Mouse (Mus musculus): ENCODE results near the gene Panx3.
A peak's percentile ranks its signal among the peaks of the same experiment; 100 is the strongest.

The Panx3 gene

DNA sequence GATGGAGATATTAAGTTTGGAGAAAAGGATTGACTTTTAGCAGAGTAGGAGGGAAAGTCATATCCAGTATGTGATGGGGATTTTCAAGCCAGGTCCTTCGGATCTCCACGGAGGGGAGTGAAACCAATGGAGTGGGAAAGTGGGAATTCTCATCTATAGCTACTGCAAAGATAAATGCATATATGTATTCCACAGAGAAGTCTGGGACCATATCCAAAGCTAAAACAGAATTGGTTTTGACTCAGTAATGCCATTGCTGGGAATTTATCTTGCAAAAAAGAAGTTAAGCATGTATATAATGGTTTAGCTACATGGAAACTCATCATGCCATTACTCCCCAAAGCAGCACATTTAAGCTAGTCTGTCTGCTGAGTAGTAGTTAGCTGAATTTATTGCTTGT, 36.7 kb downstream of the Panx3 start:
- DNase-seq (ENCODE audit: low spot score): no peak

DNA sequence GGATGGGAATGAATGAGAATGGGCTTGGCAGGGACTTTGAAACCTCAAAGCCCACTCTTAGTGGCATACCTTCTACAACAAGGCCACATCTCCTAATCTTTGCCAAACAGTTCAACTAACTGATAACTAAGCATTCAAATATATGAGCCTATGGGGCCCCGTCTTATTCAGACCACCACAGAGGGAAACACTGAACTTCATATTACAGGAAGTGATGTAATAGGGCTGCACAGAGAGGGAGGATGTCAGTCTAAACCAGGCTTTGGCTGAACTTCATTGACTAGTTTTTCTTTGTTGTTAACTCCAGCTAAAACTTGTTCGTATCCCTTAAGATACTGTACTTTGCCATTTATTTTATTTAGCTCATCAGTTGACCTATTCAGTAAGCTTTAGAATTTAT, 39.1 kb downstream of the Panx3 start:
- no peak for DNase-seq (ENCODE audit: low spot score)

DNA sequence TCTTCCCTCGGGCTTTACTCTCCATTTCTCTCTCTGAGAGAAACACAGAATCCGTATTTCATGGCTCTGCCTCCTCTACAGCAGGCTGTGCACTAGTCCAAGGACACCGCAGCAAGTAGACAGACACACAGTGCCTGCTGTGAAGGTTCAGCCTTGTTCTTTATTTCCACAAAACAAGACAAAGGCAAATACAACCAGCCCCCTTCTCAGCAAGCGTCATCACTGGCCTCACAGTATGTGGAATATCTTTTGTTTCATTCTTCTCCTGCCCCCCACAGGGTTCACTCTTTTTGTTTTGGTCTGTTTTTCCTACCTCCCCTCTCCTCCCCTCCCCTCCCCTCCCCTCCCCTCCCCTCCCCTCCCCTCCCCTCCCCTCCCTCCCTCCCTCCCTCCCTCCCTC, 40.5 kb downstream of the Panx3 start:
- DNase-seq (ENCODE audit: low spot score): no peak

DNA sequence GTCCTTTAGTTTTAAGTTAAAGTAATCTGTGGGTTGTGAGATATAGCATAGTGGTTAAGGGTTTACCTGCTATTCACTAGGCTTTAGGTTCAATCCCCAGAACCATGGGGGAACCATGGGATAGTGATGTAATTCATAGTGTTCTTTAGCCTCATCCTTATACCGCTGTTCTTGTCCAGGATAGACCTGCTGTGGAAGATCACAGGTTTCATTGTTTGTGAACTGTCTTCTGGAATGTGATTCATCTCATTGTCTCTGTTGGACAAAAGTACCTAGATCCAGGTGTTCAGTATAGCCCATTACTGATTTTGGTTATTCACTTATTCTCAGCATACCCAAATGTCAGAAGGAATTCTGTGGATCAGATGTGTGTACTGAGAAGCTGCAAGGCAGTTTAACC, 41.8 kb downstream of the Panx3 start:
- no peak for DNase-seq (ENCODE audit: low spot score)

DNA sequence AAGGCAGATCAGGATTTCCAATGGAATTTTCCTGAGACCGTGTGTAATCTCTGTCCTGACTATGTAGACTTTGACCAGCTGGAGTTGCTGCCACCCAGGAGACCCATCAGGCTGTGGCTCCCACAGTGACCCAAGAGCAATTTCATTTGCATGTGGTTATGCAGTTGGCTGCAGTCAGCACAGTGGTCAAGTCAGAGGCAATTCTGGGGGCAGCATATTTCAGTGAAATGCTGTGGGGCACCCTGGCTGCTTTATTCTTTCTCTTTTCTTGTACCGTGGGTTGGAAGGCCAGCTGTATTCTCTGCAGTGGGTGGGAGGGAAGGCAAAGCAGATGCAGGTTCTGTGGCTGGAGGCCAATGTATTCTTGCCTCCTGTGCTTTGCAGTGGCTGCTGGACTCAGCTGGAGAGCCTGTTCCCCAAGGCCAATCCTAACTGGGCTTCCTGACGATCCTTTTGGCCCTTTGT, 42.9 kb downstream of the Panx3 start:
- DNase-seq (ENCODE audit: low spot score): no peak

DNA sequence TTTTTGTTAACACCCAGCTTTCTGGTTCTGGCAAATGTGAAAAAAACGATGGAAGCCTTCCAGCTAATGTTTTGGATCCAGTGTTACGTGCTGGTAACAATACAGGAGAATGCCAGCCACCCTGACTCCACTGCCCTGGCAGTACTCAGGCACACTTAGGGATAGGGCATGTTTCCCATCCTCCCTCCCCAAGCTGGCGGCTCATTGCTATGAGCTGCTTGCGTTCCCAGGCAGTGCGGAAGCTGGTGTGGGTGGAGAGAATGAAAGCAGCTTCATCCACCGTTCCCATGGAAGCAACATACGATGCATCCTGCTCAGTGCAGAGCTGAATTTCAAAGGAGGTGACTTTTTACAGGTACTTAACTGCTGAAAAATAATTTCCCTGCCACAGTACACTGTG, 43.4 kb downstream of the Panx3 start:
- DNase-seq (ENCODE audit: low spot score): no peak

DNA sequence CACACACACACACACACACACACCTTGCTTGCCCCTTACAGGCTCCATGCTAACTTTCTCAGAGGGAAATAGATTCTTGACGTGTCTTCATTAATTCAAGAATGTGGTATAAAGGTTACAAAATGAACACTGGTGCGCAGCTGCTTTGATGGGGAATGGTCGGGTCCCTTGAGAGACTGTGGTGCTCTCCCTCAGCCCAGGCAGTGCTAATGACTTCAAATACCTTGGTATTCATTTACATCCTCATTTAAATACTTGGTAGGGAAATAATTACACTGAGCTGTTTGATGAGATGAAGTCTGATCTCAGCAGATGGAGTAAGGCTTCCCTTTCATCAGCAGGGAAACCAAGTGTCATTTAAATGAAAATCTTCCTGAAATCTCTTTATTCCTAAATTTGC, 43.9 kb downstream of the Panx3 start:
- no peak for DNase-seq (ENCODE audit: low spot score)

DNA sequence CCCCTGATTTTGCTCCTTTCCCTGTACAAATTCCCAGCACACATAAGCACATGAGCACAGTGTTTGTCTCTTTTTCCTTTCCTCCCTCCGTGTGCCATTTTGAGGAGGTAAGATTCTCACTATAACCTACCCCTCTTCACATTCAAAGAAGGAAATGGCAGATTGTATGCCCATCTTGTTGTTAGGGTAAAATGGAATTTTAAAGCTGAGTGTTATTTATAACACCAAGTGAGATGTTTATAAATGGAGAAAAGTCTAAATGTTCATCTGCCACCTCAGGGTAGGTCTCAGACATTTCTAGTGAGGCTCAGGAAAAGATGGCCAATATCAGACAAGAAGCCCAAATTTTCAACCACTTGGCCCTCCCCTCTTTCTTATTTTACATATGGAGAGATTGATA, 44.5 kb downstream of the Panx3 start:
- no peak for DNase-seq (ENCODE audit: low spot score)

DNA sequence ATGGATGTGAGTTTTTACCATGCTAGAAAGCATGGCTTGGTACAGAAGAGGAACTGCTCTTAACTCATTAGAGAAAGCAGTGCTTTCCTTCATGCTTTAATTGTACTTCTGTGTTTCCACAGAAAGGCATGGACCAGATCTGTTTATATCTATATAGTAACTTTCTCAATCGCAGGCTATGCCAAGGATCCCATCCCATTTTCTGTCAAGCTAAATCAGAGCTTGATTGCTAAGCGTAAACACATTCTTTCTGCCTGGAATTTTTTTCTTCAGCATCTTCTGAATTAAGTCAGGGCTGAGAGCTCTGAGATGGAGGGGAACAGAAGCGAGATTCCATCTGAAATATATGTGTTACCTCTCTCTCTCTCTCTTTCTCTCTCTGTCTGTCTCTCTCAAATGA, 45.1 kb downstream of the Panx3 start:
- DNase-seq (ENCODE audit: low spot score): no peak

DNA sequence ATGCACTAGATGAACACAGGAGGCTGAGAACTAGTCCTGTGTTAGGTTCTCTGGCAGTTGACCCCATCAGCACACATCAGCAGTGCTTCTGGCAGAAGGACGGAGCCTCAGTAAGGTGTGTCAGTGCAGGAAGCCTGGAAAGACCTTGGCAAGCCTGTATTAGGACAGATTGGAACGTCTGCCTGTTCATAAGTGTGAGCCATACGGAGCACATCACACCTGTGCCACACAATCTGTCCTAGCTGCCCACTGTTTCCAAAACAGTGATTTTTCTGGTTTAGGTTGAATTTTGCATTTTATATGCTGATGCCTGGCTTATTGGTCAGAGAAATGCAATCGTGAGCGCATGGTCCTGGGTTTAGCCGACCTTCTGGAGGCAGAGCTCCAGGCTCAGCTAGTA, 47.7 kb downstream of the Panx3 start:
- DNase-seq (ENCODE audit: low spot score): no peak

DNA sequence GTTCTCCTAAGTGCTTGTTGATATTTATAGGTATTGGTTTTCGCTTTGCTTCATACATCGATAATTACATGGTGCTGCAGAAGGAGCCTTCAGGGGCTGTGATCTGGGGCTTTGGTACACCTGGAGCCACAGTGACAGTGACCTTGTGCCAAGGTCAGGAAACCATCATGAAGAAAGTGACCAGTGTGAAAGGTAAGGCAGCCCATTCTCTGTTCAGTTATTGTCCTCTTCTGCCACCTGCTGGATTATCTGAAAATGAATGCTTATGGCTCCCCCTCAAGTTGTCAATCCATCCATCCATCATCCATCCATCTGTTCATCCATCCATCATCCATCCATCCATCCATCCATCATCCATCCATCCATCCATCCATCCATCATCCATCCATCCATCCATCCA, 52.3 kb downstream of the Panx3 start:
- peak; percentile 55 for DNase-seq (ENCODE audit: low spot score)

DNA sequence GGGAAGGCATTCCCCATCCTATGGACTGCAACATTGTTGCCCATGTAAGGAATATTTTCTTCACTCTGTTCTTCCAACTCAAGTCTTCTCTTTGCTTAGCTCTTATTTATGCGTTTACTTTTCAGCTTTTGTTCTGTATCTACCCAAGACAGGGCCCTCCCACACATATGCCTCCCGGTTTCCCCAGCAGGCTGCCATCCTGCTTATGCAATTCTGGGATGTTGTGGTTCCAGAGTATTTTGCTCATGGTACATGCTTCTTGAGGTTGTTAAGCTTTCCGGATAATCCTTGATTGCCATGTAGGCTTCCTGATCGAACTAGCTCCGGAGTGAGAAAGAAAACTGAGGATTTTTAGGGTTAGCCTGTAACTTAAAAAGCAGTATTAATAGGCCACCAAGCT, 53.8 kb downstream of the Panx3 start:
- no peak for DNase-seq (ENCODE audit: low spot score)

DNA sequence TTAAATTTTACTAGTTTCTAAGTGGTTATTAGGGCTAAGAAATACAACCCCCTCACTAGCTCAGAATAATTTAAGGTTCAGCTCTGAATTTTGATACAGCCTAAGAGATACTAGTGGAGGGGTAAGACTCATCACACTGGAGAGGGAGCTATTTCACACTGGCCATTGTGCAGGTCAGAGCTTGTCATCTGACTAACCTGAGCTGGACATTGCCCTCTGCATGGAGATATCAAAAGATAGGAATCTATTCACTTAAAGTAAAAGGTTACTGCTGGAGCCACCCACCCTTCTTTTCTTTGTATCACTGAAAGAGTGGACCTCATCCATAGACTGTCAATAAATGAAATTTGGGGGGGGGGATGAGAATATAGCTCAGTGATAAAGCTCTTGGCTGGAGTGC, 54.7 kb downstream of the Panx3 start:
- DNase-seq (ENCODE audit: low spot score): no peak

DNA sequence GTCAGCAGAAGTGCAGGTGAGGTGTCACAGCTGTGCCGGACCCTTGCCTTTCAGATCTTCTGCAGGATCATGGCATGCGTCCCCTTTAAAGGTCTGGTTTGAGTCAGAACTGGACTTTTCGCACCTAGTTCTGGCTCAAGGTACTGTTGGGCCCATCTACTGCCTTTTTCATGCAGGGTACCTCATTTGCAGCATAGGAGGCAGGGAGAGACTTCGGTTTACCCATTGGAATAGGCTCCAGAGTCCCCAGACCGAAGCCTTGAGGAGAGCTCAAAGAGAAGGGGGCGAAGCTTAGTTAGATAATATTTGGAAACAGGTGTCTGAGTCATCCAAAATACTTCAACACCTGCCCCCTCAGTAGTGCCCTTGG, 55.1 kb downstream of the Panx3 start:
- DNase-seq (ENCODE audit: low spot score): no peak

DNA sequence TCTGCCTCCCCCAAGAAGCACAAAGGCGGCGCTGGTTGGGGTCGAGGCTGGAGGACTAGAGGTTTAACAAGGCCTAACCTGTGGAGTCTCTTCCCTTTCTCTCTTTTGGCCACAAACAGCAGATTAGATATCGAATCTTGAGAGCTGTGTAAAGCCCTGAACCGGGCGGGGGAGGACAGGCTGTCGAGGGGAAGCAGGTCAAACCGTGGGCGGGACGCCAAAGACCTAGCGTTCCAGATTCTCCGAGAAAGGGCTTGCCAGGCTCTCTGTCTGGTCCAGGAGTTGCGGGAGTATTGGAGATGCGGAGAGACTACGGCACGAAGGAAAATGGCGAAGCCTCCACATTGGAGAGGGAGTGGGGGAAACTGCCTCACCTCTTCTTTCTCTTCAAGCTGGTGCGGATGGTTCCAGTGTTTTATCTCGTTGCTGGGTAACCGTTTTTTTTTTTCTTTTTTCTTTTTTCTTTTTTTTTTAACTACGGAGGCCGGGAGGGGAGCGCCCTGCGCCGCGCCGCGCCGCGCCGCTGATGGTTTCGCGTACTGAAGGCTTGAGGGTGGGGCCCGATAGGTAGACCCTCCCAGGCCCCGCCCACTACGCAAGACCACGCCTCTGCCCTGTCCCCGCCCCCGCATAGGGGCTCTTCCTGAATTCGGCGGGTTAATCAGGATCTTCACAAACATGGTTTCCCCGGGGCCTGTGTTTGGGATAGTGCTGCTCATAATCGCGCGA, 55.7 kb downstream of the Panx3 start, which contains the start of gene Spa17:
Gene Spa17, minus strand, starts transcription at position 541 of the 729 bp plus-strand sequence.
- DNase-seq (ENCODE audit: low spot score): peak; percentile 88
